Mouse (Mus musculus): ENCODE results near the gene Nlrp3. TPM values are rescaled to one million over a fixed set of nuclear protein-coding genes. Genes with fewer than 3 reads are reported as not detected.

Gene Nlrp3
- polyA plus RNA-seq, 1 experiment, result 1.9 TPM

GRCm38 (mm10) chr11:59596950-59597349 is 55.6 kb downstream of the Nlrp3 start:
- H3K27ac ChIP-seq (ENCODE audit: insufficient read depth, low read length), result no peak overlapping the region
- no peaks in the 10 kb centered on the region for H3K4me1 ChIP-seq (ENCODE audit: control insufficient read depth, insufficient read depth, insufficient read length)
- no peak overlapping the region for H3K4me3 ChIP-seq (ENCODE audit: extremely low read depth, insufficient read depth, insufficient read length)
- H3K27me3 ChIP-seq (ENCODE audit: control insufficient read depth, insufficient read depth, low read length), result no peaks in the 10 kb centered on the region
- no peak for TF ChIP-seq CTCF (IDR thresholded peaks at IDR 0.05; ENCODE audit: extremely low read depth, insufficient read depth, insufficient read length, insufficient replicate concordance)
- no peak for TF ChIP-seq POLR2A (IDR thresholded peaks at IDR 0.05; ENCODE audit: low read depth, low read length)
- H3K36me3 ChIP-seq (ENCODE audit: control insufficient read depth, insufficient read depth, low read length), result no peaks in the 10 kb centered on the region
- DNase-seq (ENCODE audit: low read depth in 1 of 2, low spot score in 2 of 2), result no peak
- 84% methylated on average over 8 of the region's 8 CpGs for WGBS

- no peak for TF ChIP-seq POLR2A (IDR thresholded peaks at IDR 0.05; ENCODE audit: low read depth, low read length)
- TF ChIP-seq CTCF (IDR thresholded peaks at IDR 0.05; ENCODE audit: extremely low read depth, insufficient read depth, insufficient read length, insufficient replicate concordance), result no peak
- H3K36me3 ChIP-seq (ENCODE audit: control insufficient read depth, insufficient read depth, low read length), result no peaks in the 10 kb centered on the region
- H3K4me3 ChIP-seq (ENCODE audit: extremely low read depth, insufficient read depth, insufficient read length), result no peak overlapping the region
- 57% methylated on average over 7 of the region's 7 CpGs for WGBS
- no peaks in the 10 kb centered on the region for H3K4me1 ChIP-seq (ENCODE audit: control insufficient read depth, insufficient read depth, insufficient read length)
- DNase-seq (ENCODE audit: low read depth in 1 of 2, low spot score in 2 of 2), result no peak
- no peak overlapping the region for H3K27ac ChIP-seq (ENCODE audit: insufficient read depth, low read length)
- H3K27me3 ChIP-seq (ENCODE audit: control insufficient read depth, insufficient read depth, low read length), result no peaks in the 10 kb centered on the region
These were observed 57.8 kb downstream of the Nlrp3 start for GRCm38 (mm10) chr11:59599211-59599610.

GRCm38 (mm10) chr11:59600872-59601271 is 59.5 kb downstream of the Nlrp3 start:
- Histone ChIP-seq H3K36me3 (ENCODE audit: control insufficient read depth, insufficient read depth, low read length) (no peaks in the 10 kb centered on the region), H3K4me3 (ENCODE audit: extremely low read depth, insufficient read depth, insufficient read length) (no peak overlapping the region), H3K4me1 (ENCODE audit: control insufficient read depth, insufficient read depth, insufficient read length) (no peaks in the 10 kb centered on the region), H3K27me3 (ENCODE audit: control insufficient read depth, insufficient read depth, low read length) (no peaks in the 10 kb centered on the region), H3K27ac (ENCODE audit: insufficient read depth, low read length) (no peak overlapping the region)
- no peak for TF ChIP-seq POLR2A (IDR thresholded peaks at IDR 0.05; ENCODE audit: low read depth, low read length)
- TF ChIP-seq CTCF (IDR thresholded peaks at IDR 0.05; ENCODE audit: extremely low read depth, insufficient read depth, insufficient read length, insufficient replicate concordance), result no peak
- WGBS, result 75% methylated on average over 3 of the region's 3 CpGs
- DNase-seq (ENCODE audit: low read depth in 1 of 2, low spot score in 2 of 2), result no peak

- H3K4me3 ChIP-seq (ENCODE audit: extremely low read depth, insufficient read depth, insufficient read length), result no peak overlapping the region
- no peak overlapping the region for H3K27ac ChIP-seq (ENCODE audit: insufficient read depth, low read length)
- H3K27me3 ChIP-seq (ENCODE audit: control insufficient read depth, insufficient read depth, low read length), result no peaks in the 10 kb centered on the region
- 48% methylated on average over 1 of the region's 1 CpGs for WGBS
- H3K4me1 ChIP-seq (ENCODE audit: control insufficient read depth, insufficient read depth, insufficient read length), result no peaks in the 10 kb centered on the region
- TF ChIP-seq CTCF (IDR thresholded peaks at IDR 0.05; ENCODE audit: extremely low read depth, insufficient read depth, insufficient read length, insufficient replicate concordance), result no peak
- no peak for TF ChIP-seq POLR2A (IDR thresholded peaks at IDR 0.05; ENCODE audit: low read depth, low read length)
- H3K36me3 ChIP-seq (ENCODE audit: control insufficient read depth, insufficient read depth, low read length), result no peaks in the 10 kb centered on the region
- DNase-seq (ENCODE audit: low read depth in 1 of 2, low spot score in 2 of 2), result no peak
These were observed 60.9 kb downstream of the Nlrp3 start for GRCm38 (mm10) chr11:59602287-59602686.

DNA sequence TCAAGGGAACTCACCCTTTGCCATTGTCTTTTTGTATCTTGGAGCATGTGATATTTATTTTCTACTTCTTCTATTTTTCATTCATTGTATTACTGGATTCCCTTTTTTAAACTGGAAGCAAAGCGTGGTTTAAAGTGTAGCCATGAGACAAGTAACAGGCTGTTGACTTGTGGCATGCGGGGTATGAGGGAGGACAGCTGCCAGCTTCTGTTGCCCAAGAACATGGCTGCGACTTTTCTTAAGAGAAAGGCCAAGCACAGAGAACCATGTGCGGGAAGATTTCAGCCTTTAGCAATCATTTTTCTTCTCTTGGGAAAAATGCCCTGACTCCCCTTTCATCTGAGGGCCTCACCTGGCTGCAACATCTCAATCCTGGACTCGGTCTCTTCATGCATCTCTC is 70.3 kb downstream of the Nlrp3 start:
- Histone ChIP-seq H3K4me1 (ENCODE audit: control insufficient read depth, insufficient read depth, insufficient read length) (no peaks in the 10 kb centered on the region), H3K27me3 (ENCODE audit: control insufficient read depth, insufficient read depth, low read length) (no peaks in the 10 kb centered on the region), H3K36me3 (ENCODE audit: control insufficient read depth, insufficient read depth, low read length) (no peaks in the 10 kb centered on the region), H3K27ac (ENCODE audit: insufficient read depth, low read length) (no peak overlapping the region), H3K4me3 (ENCODE audit: extremely low read depth, insufficient read depth, insufficient read length) (no peak overlapping the region)
- DNase-seq (ENCODE audit: low read depth in 1 of 2, low spot score in 2 of 2), result no peak
- TF ChIP-seq CTCF (IDR thresholded peaks at IDR 0.05; ENCODE audit: extremely low read depth, insufficient read depth, insufficient read length, insufficient replicate concordance) (no peak), POLR2A (IDR thresholded peaks at IDR 0.05; ENCODE audit: low read depth, low read length) (no peak)
- WGBS, result 82% methylated on average over 5 of the region's 5 CpGs

GRCm38 (mm10) chr11:59614120-59614519 is 72.8 kb downstream of the Nlrp3 start:
- TF ChIP-seq CTCF (IDR thresholded peaks at IDR 0.05; ENCODE audit: extremely low read depth, insufficient read depth, insufficient read length, insufficient replicate concordance) (no peak), POLR2A (IDR thresholded peaks at IDR 0.05; ENCODE audit: low read depth, low read length) (no peak)
- H3K27me3 ChIP-seq (ENCODE audit: control insufficient read depth, insufficient read depth, low read length), result no peaks in the 10 kb centered on the region
- H3K4me3 ChIP-seq (ENCODE audit: extremely low read depth, insufficient read depth, insufficient read length), result no peak overlapping the region
- no peaks in the 10 kb centered on the region for H3K36me3 ChIP-seq (ENCODE audit: control insufficient read depth, insufficient read depth, low read length)
- no peak overlapping the region for H3K27ac ChIP-seq (ENCODE audit: insufficient read depth, low read length)
- no peak for DNase-seq (ENCODE audit: low read depth in 1 of 2, low spot score in 2 of 2)
- 56% methylated on average over 4 of the region's 4 CpGs for WGBS
- no peaks in the 10 kb centered on the region for H3K4me1 ChIP-seq (ENCODE audit: control insufficient read depth, insufficient read depth, insufficient read length)

Other genes with a start within 250 kb of the Nlrp3 start
- 0.33 and 0.40 TPM in 2 replicates for gene Wnt9a, start 234.6 kb upstream of the Nlrp3 start, polyA plus RNA-seq (2012; rRNA removed)
- gene Prss38, start 165.9 kb upstream of the Nlrp3 start, polyA plus RNA-seq (2012; rRNA removed), result not detected in 2 replicates
- 4.6 and 4.7 TPM in 2 replicates for gene Jmjd4, start 91.5 kb upstream of the Nlrp3 start, polyA plus RNA-seq (2012; rRNA removed)
- gene Snap47, start 90.4 kb upstream of the Nlrp3 start, polyA plus RNA-seq (2012; rRNA removed), result 10.8 and 12.2 TPM in 2 replicates
- 0.09 and 0.25 TPM in 2 replicates for gene Zfp867, start 69.1 kb upstream of the Nlrp3 start, polyA plus RNA-seq (2012; rRNA removed)
- gene Zkscan17, start 14.8 kb upstream of the Nlrp3 start, polyA plus RNA-seq (2012; rRNA removed), result 8.8 TPM in 2 replicates
- gene Olfr222, start 34.7 kb downstream of the Nlrp3 start, polyA plus RNA-seq (2012; rRNA removed), result not detected in 2 replicates
- gene Olfr223, start 51.7 kb downstream of the Nlrp3 start, polyA plus RNA-seq (2012; rRNA removed), result not detected in 2 replicates
- gene Mprip, start 119.7 kb downstream of the Nlrp3 start, polyA plus RNA-seq (2012; rRNA removed), result 41.7 and 55.4 TPM in 2 replicates
- gene Pld6, start 246.1 kb downstream of the Nlrp3 start, polyA plus RNA-seq (2012; rRNA removed), result 0.69 and 0.96 TPM in 2 replicates

All from spleen, adult 2 months (tissue).